Mouse (Mus musculus) cerebellum, adult 2 months (tissue): ENCODE data around the gene Kcnk4.

ENCODE experiments used
- CTCF ChIP-seq: fragments of 200-500 bp; IDR thresholded peaks from 2 replicates; pipeline ENCODE4 v1.5.1; 2011; ENCODE audit warnings: low read depth, mild to moderate bottlenecking, control low read depth, low read length, moderate library complexity, borderline replicate concordance; ENCODE audit not compliant: insufficient read depth
- POLR2A ChIP-seq: fragments of 200-500 bp; IDR thresholded peaks from 2 replicates; pipeline ENCODE4 v1.6.1; 2011; ENCODE audit warnings: low read length, control low read depth, borderline replicate concordance; ENCODE audit not compliant: insufficient read depth

DNA sequence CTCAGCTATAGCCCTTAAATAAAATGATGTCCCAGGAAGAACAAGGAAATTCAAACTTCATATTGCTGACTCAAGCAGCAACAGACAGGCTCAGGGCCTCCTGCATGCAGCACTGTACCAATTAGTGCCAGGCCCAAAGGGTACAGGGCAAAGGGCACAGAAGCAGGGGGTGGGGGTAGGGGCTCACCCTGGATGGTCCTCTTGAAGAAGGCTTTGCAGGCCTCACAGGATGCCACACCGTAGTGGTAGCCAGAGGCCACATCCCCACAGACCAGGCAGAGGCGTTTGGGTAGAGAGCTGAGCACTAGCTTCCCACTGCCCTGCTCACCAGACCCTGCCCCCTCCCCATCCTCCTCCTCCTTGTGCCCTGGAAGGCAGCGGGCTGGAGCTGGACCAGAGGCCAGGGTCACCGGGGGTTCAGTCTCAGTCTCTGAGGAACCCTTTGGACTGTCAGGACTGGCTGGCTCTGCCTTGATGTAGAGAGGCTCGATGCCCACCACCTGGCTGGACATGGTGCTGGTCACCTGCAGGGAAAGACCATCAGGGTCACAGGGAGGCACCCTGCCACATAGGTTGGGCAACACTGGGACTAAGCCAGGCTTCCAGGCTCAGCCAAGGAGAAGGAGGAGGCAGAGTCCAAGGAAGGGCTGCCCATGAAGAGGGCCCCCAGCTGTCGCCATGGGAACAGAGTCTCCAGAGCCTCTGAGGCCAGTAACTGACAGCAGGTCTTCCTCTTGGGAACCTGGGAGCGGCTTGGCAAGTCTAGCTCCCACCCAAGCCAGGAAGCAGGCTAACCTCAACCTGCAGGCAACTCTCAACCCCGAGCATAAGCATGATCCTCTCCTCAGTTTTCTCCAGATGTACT, 14.2 kb downstream of the Kcnk4 start:
- no peak for TF ChIP-seq CTCF
- no peak for TF ChIP-seq POLR2A
